Mouse (Mus musculus) forelimb bud, embryonic 11.5 days (tissue): ENCODE measurements around the gene Ppp2r3d.
"Not testable (repeated sequence)": the region's sequence is repeated elsewhere in the genome, so short reads cannot be mapped to it uniquely, and the experiment has no call there.

ENCODE experiments used
- DNase-seq: peaks from one replicate; pipeline ENCODE4 v3.0.0-alpha.2; 2012; ENCODE audit warnings: low read depth, low spot score

Ppp2r3d gene

DNA sequence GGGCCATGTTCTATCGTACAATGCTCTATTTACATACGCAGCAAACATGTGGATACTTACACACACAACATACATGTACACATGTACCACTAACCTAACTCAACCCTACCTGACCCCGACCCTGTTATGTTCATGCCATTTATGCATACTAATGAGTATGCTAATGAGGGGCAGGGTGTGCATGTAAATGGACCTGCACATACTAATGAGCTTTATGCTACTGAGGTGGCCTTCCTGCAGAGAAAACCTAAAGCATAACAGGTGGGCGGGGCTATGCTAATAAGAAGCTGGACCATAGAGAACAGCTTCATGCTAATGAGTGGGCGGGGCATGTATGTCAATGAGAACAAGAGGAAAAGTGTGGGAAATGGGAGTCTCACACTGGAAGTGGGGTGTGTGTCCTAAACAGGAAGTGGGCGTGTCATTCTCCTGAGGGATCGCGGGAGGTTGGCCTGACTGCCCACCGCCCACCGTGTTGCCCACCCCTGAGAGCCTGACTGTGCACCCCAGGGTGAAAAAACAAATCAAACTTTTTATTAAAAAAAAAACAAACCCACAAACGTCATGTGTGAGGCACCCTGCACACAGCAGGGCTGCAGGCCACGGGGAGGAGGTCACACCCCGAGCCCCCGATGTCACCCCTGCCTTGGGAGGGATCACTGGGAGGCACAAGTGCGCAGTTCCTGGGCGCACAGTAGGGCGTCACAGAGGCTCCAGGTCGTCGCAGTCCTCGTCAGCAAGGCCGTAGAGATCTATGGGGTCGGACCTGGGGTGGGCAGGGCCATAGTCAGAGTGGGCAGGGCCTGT is at the start of gene Ppp2r3d:
Gene Ppp2r3d (minus strand): TSS at position 803 of the 807 bp plus-strand sequence.
- no peak for DNase-seq

- DNase-seq, result not testable (repeated sequence)
Measured at GRCm38 (mm10) chr9:124493693-124494092, 17.0 kb upstream of the Ppp2r3d start, which contains the start of gene Gm21836. Gm21836 (minus strand) TSS chr9:124493793.

DNA sequence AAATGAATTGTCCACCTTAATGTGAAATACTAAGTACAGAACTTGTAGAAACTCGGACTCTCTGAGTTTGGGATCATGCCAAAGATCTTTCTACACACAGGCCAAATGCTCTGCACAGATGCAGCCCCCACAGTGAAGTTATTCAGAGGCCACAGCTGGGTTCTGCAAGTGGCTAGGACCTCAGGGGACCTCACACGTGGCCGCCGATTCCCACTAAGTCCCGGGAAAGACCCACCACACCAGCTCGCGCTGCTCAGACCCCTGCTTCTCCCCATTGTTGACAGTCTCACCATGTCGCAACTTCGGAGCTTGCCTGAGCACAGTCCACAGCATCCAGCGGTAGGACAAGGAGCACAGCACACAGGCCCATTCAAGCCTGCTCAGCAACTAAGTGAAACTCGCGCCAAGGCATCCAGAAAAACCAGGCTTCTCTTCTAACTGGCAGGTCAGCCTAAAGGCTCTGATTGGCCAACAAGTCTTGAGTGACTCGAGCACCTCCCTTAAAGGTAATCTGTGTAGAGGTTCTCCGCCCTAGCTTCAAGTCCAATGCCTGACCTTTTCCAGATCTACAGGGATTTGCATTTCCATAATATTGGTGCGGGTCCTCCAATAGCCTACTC is 3.8 kb upstream of the Ppp2r3d start:
- not testable (repeated sequence) for DNase-seq

DNA sequence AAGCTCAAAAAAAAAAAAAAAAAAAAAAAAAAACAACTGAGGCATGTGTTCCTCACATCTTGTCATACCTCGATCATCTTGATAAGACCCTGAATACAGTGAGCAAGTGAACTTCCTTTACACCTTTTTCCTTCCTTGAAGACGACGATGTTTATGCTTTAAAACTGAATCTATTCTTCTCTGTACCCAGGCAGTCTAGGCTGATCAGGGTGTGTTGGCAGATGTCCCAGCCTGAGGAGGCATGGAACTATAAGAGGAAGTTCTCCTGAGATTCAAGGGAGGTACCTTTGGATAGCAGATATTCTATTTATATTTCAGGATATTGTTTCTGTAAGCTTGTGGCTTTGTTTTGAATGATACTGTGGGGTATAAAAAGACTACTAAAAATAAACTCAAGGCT is 1.4 kb upstream of the Ppp2r3d start:
- DNase-seq, result no peak

GRCm38 (mm10) chr9:124475689-124476088 is 1.0 kb downstream of the Ppp2r3d start:
- DNase-seq, result no peak

- DNase-seq, result no peak
Measured at GRCm38 (mm10) chr9:124456572-124456971, 20.1 kb downstream of the Ppp2r3d start.

- DNase-seq, result no peak
Measured at GRCm38 (mm10) chr9:124442533-124442855, 34.2 kb downstream of the Ppp2r3d start.

- DNase-seq, result no peak
Measured at GRCm38 (mm10) chr9:124441681-124442532, 34.8 kb downstream of the Ppp2r3d start.

- DNase-seq, result no peak
Measured at GRCm38 (mm10) chr9:124440724-124441045, 36.0 kb downstream of the Ppp2r3d start.

DNA sequence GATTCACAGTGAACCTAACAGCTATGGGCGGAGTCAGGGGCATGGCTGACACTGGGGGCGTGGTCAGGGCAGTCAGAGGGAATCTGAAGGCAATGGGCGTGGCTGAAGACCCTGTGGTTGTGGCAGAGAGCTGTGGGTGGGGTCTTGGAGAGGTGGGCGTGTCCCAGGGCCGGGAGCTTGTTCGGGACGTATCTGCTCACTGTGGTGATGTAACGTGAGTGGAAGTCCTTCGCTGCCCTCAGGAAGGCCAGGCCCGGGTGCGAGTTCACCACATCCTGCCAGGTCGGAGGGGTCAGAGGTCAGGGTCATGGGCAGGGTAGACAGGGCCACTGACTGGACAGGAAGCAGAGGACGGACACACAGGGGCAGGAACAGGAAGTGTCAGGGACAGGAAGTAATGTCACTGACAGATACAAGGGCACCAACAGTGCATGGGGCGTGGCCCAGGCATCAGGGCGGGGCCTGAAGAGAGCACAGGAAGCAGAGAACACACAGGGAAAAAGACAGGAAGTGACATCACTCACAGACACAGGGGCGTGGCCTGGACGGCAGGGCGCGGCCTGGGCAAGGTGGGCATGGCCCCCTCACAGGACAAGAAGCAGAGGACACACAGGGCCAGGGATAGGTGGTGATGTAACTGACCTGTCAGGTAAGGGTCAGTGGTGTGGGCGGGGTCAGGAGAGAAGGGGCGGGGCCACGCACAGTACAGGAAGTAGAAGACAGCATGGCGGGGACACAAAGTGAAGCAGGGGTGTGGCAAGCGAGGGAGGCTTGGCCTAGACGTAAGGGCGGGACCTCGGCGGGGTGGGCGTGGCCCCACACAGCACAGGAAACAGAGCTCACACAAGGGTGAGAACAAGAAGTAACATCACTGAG is 36.6 kb downstream of the Ppp2r3d start:
- no peak for DNase-seq

GRCm38 (mm10) chr9:124439403-124439847 is 37.3 kb downstream of the Ppp2r3d start:
- peak; percentile 1 for DNase-seq

DNA sequence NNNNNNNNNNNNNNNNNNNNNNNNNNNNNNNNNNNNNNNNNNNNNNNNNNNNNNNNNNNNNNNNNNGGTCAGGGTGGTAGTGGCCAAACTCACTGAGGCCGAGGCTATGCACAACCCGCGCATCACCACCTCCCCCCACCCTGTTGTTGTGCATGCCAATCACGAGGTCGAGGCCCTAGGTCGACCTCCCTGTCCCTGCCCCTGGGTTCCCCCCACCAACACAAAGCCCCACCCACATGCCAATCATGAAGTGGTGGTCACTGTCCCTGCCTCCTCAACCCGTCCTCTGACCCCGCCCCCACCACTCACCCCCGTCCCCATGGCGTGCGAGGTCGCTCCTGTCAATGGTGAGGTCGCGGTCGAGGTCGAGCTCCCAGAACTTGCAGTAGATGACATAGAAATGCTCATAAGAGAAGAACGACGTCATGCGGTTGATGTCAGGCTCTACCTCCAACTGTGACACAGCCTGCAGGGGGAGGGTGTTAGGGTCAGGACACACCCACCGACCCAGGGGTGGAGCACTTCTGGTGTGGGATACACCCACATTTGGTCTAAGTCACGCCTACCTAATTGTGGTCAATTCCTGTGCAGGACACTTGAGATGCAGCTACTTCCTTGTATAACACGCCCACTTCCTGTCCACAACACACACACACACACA is 37.9 kb downstream of the Ppp2r3d start:
- no peak for DNase-seq

DNA sequence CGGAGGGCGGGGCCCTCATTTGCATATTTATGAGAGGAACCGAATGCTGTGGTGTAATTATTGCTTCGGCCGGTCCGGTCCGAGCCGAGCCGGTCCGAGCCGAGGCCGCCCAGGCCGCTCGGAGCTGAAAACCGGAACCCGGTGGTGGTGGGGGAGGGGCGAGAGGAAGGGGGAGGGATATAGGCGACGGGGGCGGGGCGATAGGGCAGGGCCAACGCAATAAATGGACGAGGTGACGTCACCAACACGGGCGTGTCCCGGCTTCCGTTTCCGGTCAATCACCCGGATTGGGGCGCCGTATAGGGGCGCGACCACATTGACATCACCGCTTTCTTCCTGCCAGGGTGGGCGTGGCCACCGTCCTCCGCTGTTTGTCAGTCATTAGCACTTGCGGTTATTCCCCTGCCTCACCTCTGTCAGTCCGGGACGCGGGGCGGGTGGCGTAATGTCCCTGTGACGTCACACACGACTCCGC is 51.2 kb downstream of the Ppp2r3d start:
- DNase-seq, result peak; percentile 96

DNA sequence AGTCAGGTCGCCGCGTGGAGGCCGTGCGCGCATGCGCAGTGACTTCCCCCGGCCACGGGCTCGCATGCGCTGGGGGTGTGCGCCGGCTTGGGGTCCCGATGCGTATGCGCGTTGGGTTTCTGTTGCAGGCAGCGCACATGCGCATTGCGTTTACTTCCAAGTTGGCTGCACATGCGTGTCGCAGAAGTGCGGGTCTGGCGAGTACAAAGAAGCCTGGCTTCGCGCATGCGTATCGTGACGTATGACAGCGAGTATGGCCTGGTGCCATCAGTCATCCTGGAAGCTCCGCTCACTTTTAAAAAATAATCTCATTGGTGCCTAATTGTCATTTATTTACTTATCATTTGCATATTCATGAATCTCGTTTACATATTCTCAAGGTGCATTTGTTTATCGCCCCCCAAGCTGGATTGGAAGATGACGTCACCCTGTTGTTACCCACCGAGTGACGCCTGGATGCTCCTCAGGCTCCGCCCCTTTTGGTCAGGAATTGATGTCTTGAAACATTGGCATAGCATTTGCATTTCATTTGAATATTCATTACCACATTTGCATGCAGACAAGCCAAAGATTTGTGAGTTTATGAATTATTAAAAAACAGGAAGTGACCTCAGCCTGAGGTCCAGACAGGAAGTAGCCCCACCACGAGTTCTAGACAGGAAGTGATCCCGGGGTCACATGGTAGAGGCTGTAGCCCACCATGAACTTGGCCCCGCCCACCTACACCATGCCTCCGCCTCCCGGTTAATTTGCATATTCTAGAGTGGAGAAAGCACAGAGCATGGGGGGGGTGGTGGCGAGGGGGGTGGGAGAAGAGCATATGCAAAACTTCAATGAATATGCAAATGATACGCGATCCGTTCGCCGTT is 51.9 kb downstream of the Ppp2r3d start:
- peak; percentile 100 for DNase-seq

- no peak for DNase-seq
Measured at GRCm38 (mm10) chr9:124424292-124424541, 52.5 kb downstream of the Ppp2r3d start.

DNA sequence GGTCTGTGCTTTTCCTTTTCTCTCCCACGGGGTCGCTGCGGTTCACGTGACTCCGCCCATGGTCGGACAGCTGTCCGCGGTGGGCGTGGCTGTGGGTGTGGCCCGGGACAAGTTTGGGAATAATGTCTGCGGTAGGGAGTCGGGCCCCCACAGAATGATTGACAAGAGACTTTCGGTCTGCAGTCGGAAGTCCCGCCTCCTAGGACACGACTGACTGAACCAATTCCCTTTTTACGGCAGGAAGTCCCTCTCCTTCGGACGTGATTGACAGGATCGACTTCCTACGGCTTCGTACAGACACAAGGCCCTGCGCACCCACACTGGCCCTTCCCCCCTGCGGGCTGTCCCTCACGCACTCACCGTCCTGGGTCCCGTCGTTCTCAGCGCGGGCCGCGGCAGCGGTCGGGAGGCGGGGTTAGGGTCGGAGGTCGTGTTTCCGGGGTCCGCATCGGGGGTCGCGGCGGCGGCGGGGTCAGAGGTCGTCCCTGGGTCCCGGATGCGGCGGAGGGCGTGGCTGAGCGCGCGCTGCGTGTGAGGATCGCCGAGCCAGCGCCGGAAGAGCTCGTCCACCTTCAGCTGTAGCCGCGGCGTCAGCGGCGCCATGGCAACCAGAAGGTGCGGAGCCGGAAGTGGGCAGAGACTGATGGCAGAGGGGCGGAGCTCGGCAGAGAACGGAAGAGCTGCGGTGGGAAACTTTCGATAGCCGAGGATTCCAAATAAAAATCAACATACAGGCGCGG is 53.0 kb downstream of the Ppp2r3d start:
- peak; percentile 96 for DNase-seq

DNA sequence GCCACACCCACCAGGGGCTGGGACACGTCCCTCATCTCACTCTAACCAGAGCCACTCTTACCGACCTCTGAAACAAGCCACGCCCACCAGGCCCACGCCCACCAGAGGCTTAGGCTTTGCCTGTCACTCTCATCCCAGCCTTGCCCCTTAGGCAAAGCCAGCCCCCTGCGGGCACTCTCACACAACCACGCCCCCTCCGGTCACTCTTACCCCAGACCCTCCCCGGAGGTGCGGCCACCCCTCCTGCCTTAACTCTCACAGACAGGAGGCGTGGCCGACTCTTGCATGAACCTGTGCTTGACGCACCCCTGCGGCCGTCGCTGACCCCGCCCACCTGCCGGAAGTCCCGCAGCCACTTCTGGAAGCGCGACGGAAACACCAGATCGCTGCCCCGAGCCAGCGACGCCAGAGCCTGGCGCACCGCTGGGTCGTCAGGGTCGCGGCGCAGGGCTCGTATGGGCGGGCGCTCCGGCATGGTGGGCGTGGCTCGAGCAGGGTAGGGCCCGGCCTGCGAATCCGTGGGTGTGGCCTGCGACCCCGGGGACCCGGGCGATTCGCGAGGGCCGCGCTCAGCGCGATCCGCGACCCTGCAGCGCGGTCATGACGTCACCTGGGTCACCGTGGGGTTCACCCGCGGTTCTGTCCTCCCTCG is 53.7 kb downstream of the Ppp2r3d start:
- peak; percentile 92 for DNase-seq

- DNase-seq, result peak; percentile 43
Measured at GRCm38 (mm10) chr9:124422427-124422826, 54.3 kb downstream of the Ppp2r3d start.

GRCm38 (mm10) chr9:124412921-124413320 is 63.8 kb downstream of the Ppp2r3d start:
- DNase-seq, result no peak
